Mouse (Mus musculus) mouse trophoblast stem cell (cell line): ENCODE measurements at regions not wholly inside any gene's neighbourhood (a gene's known extent, or its start where the extent isn't known, plus 50 kb on each side); places are given as distances from the start of the nearest gene placed in this dataset.
"Not testable (repeated sequence)": the region's sequence is repeated elsewhere in the genome, so short reads cannot be mapped to it uniquely, and the experiment has no call there.

Experiments used
- in situ Hi-C, 2 experiments: fragments of 300-500 bp; cut with MseI, MboI; formaldehyde crosslinking; loops; 2 replicates in 1 of 2; 3 replicates in 1 of 2; pipeline ENCODE4 v1.15.1; 2025

- in situ Hi-C loops = no loop called here
These were observed 151.0 kb downstream of the Ube2e3 start for GRCm38 (mm10) chr2:79018732-79019423.

DNA sequence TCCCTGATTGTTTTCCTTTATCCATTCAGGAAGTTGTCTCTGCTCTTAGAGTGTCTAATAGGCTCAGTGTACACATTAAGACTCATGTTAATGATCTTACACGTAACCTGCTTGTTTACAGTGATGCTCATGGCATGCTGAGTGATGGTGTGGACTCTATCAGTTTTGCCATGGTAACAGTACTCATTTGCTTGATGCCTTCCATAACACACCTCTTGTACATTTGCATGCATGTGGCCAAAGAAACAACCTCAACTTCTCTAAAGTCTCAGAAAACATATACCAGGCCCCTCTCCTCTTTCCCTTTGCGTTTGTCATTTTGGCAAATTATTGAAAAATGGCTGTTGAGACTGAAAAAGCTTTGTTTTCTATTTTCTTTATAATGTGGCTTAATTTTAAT, 155.0 kb downstream of the Ube2e3 start:
- in situ Hi-C loops = no loop called here

DNA sequence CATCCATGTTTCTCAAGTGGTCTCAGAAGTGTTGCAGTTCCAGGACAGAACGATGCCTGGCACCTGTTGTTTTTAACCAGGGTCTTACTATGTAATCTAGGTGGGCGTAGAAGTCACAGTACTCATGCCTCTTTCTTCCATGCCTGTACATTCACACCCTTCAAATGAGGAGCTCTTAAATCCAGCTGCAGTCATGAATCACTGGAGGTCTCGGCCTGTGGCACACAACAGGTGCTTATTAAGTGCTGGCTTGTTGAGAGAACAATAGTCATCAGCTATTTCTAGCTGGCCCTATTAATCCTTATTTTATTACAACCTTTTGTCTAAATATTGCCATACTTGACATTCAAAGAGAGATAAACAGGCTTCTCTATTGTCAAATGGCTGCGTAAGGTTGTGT, 157.8 kb downstream of the Ube2e3 start:
- in situ Hi-C loops = no loop called here

- in situ Hi-C loops = no loop called here
These were observed 163.1 kb downstream of the Ube2e3 start for GRCm38 (mm10) chr2:79030990-79031389.

DNA sequence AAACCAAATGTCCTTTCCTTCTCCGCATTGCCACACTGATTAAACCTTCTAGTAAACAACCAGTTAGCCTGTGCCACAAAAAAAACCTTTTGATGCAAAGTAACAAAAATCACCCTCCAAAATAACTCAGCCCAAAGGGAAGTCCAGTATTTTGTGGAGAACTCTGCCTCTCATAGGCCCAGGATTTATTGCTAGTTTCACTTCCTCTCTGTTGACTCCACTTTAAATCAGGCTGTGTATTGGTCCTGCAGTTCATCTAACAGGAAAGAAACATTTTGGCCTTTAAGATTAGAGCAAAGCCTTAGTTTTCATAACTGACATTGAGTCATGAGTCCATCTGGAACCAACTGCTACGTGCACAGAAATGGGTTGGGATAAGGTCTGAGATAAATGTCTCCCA, 168.4 kb downstream of the Ube2e3 start:
- in situ Hi-C loops = no loop called here

DNA sequence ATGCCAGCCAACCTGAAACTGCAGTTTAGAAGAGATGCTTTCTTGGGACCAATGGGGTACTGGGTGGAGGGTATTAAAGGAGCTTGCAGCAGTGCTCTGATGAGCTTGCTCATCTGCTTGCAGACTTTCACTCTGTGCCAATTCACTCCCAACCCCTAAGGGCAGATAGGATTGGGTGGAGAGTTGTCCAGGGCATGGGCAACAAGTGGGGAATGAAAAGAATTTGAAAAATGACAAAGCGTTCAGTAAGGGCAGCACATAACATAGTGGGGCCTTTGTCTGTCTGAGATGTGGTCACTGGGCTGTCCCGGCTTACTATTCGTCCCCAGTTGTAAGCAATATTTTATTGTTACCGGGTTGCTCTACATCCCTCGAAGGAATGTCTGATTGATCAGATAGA, 170.7 kb downstream of the Ube2e3 start:
- in situ Hi-C loops = no loop called here

DNA sequence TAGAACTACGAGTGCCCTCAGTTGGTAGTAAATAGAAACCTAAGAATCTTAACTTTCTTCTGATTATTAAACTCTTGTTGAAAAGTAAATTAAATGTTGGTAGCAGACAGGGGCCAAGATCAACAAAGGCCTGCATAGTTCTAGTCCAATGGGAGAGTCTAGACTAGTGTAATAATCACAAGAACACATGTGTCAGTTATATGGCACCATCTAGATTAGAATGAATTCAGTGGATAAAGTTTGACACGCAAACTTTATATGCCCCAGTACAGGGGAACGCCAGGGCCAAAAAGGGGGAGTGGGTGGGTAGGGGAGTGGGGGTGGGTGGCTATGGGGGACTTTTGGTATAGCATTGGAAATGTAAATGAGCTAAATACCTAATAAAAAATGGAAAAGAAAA, 176.9 kb downstream of the Ube2e3 start:
- in situ Hi-C loops = not testable (repeated sequence)

GRCm38 (mm10) chr2:79045508-79045907, 177.6 kb downstream of the Ube2e3 start:
- in situ Hi-C loops = no loop called here

DNA sequence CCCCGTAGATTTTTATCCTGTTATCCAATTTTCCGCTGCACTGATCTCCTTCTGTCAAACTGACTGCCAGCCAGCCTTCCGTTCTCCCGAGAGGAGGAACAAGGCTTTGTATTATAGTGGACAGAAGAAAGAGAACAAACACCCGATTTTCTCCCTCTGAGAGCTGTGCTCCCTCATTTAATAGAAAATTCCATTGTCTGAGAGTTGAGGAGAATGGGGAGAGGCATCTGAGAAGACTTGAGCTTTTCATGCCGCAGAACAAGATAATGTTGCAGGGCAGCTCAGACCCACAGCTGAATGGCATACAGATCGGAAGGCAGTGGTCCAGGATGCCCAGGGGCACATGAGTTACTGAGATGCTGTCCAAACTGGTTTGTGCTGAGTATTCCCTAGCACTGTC, 180.1 kb downstream of the Ube2e3 start:
- in situ Hi-C loops = no loop called here

DNA sequence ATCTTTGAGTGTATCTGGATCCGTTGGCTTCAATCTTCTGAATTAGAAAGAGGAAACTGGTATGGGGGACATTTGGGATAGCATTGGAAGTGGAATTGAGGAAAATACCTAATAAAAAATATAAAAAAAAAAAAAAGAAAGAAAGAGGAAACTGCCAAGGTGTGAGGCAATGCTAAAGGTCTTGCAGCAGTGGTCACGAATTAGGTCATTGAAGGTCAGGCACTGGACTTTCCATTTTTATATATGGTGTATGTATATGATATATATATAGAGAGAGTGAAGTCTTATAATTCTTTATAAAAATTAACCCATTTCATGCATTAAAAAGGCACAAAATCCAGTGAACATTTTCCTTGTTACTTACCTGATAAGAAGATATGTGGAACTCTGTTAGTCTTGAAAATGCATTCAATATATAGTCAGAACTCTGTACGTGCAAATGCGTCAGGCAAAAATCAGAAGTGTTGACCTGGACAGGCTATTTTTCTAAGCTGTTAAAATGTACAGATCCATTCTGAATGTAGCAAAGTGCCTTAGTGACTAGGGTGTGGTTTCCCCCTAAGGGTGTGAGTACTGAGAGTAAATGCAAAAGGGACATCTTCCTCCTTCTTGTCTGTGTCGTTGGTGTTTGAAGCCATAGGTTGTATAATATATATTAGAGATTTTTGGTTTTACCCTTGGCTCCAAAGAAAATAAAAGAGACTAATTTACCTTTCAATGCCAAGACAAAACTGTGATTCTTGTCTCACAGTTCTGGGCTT, 181.0 kb downstream of the Ube2e3 start:
- in situ Hi-C loops = no loop called here

DNA sequence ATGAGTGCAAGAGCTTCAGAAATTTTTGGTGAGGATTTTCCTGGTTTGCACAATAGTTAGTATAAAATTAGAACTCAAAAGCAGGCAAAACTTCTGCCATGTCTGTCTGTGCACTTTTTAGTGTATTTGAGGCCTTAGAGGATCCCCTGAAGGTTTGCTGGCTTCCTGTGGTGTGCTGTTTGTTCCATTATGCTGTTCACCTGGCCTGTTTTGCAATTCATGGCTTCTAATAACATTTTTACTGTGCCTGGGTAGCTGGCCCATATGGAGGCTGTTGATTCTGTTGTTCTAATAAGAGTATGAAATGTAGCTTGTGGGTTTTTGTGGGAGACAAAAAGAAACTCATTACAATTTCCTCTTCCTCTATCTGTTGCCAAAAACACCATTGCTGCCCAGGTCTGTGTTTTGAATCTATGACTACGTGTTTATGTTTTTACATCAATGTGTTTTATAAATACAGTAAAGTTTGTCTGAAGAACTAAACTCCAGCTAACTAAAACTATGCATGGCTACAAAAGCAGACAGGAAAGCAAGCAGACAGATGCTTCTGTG, 182.6 kb downstream of the Ube2e3 start:
- in situ Hi-C loops = no loop called here

DNA sequence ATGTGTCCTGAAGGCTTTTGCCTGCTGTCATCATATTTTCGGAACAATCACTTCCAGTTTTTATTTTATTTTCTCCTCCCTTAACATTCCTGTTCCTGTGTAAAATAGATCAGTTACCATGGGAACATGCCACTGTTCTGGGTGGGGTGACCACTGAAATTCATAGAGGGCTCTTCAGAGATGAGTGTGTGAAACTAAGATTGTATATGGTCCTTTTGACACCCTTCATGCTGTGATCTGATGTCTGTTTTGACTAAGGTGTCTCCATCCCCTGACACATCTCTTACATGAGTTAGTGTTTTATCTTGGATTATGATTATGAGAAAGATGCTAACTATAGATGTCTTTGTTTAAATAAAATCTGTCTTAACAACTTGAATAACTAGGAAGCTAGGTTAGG, 184.3 kb downstream of the Ube2e3 start:
- in situ Hi-C loops = no loop called here

DNA sequence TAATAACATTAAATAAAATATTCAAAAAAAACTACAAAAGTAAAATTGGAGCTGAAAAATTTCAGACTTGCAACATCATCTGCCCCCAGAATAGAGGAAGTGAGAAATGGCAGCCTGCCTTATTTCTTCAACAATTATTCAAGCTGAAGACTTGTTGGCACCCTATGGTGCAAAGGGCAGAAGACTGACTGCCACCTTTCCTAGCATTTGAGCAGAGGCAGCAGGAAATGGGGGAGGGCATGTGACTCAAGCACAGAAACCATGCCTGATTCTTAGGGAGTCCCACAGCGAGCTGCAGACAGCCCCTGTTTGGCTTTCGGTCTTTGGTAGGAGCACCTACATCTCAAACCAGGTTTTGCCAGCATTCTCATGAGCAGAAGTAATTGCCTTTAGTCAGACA, 188.2 kb downstream of the Ube2e3 start:
- in situ Hi-C loops = no loop called here

GRCm38 (mm10) chr2:79059115-79059943, 191.4 kb downstream of the Ube2e3 start:
- in situ Hi-C loops = no loop called here

DNA sequence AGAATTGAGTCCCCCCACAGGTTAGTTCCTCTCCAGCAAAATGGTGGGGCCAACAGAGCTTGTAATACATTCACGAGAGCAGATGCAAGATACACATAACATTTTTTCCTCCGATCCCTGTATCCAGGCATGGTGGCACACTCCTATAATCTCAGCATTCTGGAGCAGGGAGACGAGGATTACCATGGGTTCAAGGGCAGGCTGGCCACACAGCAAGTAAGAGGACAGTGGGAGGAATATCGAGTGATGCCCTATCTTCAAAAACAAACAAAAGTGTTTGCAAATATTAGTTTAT, 192.0 kb downstream of the Ube2e3 start:
- in situ Hi-C loops = no loop called here

DNA sequence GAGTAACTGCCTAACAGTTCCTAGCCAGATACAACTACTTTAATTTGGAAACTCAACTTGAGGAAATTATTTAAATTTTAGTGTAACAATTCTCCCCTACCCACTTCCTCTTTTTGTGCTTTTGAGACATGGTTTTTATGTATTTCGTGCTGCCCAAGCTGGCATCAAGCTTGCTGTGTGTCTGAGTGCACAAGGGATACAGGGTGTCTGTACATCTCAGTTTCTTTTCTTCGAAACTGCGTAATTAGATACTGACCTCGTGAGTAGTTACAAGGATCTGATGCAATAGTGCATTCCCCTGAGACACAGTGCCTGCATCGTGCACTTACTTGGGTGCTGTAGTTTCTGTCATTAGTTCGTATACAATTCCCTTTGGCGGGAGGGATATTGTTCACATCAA, 192.4 kb downstream of the Ube2e3 start:
- in situ Hi-C loops = no loop called here

DNA sequence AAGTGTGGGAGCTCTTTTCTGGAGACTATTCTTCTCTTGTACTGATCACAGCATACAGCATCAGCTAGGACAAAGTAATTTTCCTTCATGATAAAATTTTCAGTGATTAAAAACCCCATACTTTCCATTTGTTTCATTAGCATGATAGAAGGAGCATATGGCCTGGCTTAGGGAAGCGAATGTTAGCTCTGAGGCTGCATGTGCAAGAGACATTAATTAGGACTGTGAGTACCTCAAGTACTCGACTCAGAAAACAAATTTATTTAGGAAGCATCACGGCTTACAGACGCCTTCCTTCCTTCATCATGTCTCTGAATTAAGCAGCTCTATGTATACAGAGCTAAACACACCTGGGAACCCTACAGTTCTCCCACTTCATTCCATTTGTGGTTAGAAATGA, 193.6 kb upstream of the Itga4 start:
- in situ Hi-C loops = no loop called here

GRCm38 (mm10) chr2:79062196-79062636, 193.0 kb upstream of the Itga4 start:
- in situ Hi-C loops = no loop called here

- in situ Hi-C loops = no loop called here
These were observed 191.6 kb upstream of the Itga4 start for GRCm38 (mm10) chr2:79063641-79064040.

GRCm38 (mm10) chr2:79065321-79065720, 189.9 kb upstream of the Itga4 start:
- in situ Hi-C loops = no loop called here

DNA sequence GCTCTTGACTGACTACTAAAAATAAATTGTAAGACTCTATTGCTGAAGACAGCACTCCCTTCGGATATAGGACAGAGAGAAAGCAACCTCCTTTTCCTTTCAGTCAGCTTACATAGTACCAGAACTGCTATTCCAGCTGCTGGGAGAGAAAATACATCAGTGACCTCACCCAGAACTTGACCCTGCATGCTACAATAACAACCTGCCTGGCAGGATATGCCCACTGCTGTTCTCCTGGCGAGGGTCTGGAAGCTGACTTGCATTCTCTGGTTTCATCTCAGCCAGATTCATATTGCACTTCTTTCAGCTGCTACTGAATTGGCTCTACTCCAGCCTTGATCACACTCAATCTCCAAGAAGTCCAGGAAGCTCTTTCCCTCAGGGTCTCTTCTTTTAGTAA, 179.1 kb upstream of the Itga4 start:
- in situ Hi-C loops = no loop called here

DNA sequence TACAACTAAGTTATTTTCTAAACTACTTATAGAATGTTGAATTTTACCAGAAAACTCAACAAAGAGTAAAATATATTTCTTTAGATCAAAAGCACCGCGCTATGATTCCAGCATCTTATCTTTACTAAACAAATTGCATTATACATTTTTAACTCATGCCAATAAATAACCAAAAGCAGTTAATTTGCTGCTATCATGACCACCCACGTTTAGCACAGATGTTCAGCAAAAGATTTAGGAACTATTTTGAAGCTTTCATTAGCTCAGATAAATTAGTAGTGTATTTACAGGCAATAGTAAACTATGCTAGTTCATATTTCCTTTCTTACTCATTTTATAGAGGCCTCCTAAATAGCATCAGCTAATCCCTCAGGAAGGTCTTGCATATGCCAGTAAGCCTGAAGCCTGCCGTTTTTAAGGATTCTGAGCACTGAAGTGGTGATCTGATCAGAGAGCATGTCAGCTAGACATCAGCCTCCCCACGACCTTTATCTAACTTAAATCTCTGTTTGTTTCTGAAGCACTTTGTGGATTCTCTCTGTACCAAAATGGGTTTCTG, 176.3 kb upstream of the Itga4 start:
- in situ Hi-C loops = no loop called here
